Mouse (Mus musculus) liver, embryonic 18 days (tissue): Measurements from ENCODE around the gene Olfr924. TPM values are rescaled to one million over a fixed set of nuclear protein-coding genes. Genes with fewer than 3 reads are reported as not detected.

Experiments
- polyA plus RNA-seq: library from polyadenylated mRNA; depleted of rRNA; stranded (reverse); fragments of >200 nt; gene quantifications from 2 replicates; pipeline ENCODE4 v1.2.3, GENCODE M21; 2012; rRNA removed

The Olfr924 gene
- not detected in 2 replicates for polyA plus RNA-seq

GRCm38 (mm10) chr9:38844149-38844548 lies at the start of gene Olfr924:
Gene Olfr924, plus strand, starts transcription at chr9:38844449.

GRCm38 (mm10) chr9:38814314-38814713 lies 29.9 kb upstream of the Olfr924 start, which contains the start of gene Olfr922:
Gene Olfr922, plus strand, starts transcription at chr9:38814614.

GRCm38 (mm10) chr9:38826245-38826644 lies 18.0 kb upstream of the Olfr924 start, which contains the start of gene Olfr923:
Gene Olfr923, plus strand, starts transcription at chr9:38826545.

GRCm38 (mm10) chr9:38854760-38855159 lies 10.5 kb downstream of the Olfr924 start, which contains the start of gene Olfr26:
Gene Olfr26, plus strand, starts transcription at chr9:38855060.

DNA sequence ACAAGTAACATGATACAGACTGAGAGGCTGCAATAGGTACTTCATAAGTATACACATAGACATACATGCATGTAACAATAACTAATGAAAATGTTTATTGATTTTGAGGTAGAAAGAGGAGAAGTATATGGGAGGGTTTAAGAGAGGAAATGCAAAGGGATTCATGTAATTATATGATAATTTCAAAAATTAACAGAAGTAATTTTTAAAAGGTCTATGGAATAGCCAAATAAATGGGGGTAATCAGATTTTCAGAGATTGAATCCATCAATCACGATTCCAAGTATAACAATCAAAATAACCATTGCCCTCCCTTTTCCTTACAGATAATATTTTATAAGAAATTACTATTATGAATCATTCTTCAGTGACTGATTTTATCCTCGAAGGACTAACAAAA lies 32.6 kb downstream of the Olfr924 start, which contains the start of gene Olfr926:
Gene Olfr926 (plus strand): TSS at position 301 of the 400 bp plus-strand sequence.

Other genes starting within 250 kb of the Olfr924 start
- not detected in 2 replicates for gene Olfr914, start 239.3 kb upstream of the Olfr924 start, polyA plus RNA-seq
- gene Olfr916, start 184.6 kb upstream of the Olfr924 start, polyA plus RNA-seq, result not detected in 2 replicates
- not detected in 2 replicates for gene Olfr917, start 178.6 kb upstream of the Olfr924 start, polyA plus RNA-seq
- gene Olfr918, start 169.8 kb upstream of the Olfr924 start, polyA plus RNA-seq, result not detected in 2 replicates
- gene Olfr919, start 140.8 kb upstream of the Olfr924 start, polyA plus RNA-seq, result not detected in 2 replicates
- 7.7 and 7.8 TPM in 2 replicates for gene Vwa5a, start 126.2 kb upstream of the Olfr924 start, polyA plus RNA-seq
- gene Olfr920, start 92.2 kb upstream of the Olfr924 start, polyA plus RNA-seq, result 0.08 and 0.09 TPM in 2 replicates
- gene Olfr921, start 71.4 kb upstream of the Olfr924 start, polyA plus RNA-seq, result not detected in 2 replicates
- not detected in 2 replicates for gene Olfr922, start 29.8 kb upstream of the Olfr924 start, polyA plus RNA-seq
- not detected in 2 replicates for gene Olfr923, start 17.9 kb upstream of the Olfr924 start, polyA plus RNA-seq
- gene Olfr26, start 10.6 kb downstream of the Olfr924 start, polyA plus RNA-seq, result not detected in 2 replicates
- gene Olfr926, start 32.7 kb downstream of the Olfr924 start, polyA plus RNA-seq, result not detected in 2 replicates
- gene Olfr930, start 85.4 kb downstream of the Olfr924 start, polyA plus RNA-seq, result not detected in 2 replicates
- not detected in 2 replicates for gene Olfr933, start 127.9 kb downstream of the Olfr924 start, polyA plus RNA-seq
- gene Olfr934, start 143.9 kb downstream of the Olfr924 start, polyA plus RNA-seq, result not detected in 2 replicates
- gene Olfr935, start 155.2 kb downstream of the Olfr924 start, polyA plus RNA-seq, result not detected in 2 replicates
- gene Olfr146, start 178.9 kb downstream of the Olfr924 start, polyA plus RNA-seq, result not detected in 2 replicates
- gene Olfr937, start 220.5 kb downstream of the Olfr924 start, polyA plus RNA-seq, result not detected in 2 replicates
- not detected in 2 replicates for gene Olfr938, start 234.4 kb downstream of the Olfr924 start, polyA plus RNA-seq